Mouse (Mus musculus) embryonic fibroblast, embryonic 13.5 days (primary cell): ENCODE results near the gene Tomm5. TPM values are rescaled to one million over a fixed set of nuclear protein-coding genes. Genes with fewer than 3 reads are reported as not detected.

ENCODE experiments used
- H3K27ac ChIP-seq: 2 replicates; pipeline ENCODE4 v1.5.1; 2012; ENCODE audit warnings: low read length, control low read depth, inconsistent platforms; ENCODE audit not compliant: insufficient read depth
- H3K4me1 ChIP-seq: 2 replicates; pipeline ENCODE4 v1.6.1; 2011; ENCODE audit warnings: low read length; ENCODE audit not compliant: control insufficient read depth, insufficient read depth
- H3K4me3 ChIP-seq: 2 replicates; pipeline ENCODE4 v1.5.1; 2011; ENCODE audit warnings: mild to moderate bottlenecking, control low read depth, low read length; ENCODE audit not compliant: insufficient read depth
- CTCF ChIP-seq: IDR thresholded peaks from 2 replicates; pipeline ENCODE4 v1.5.1; 2011; ENCODE audit warnings: mild to moderate bottlenecking, control low read depth, low read length, moderate library complexity, borderline replicate concordance; ENCODE audit not compliant: insufficient read depth
- POLR2A ChIP-seq: IDR thresholded peaks from 2 replicates; pipeline ENCODE4 v1.6.1; 2011; ENCODE audit warnings: low read depth, mild to moderate bottlenecking, control low read depth, low read length, moderate library complexity
- polyA plus RNA-seq: library from polyadenylated mRNA; stranded (reverse); fragments of >200 nt; gene quantifications from 2 replicates; pipeline ENCODE4 v1.2.4, GENCODE M21; 2011; ENCODE audit warnings: low read depth; ENCODE audit not compliant: missing spikeins, insufficient read length

Gene Tomm5
- 85.1 and 105 TPM in 2 replicates for polyA plus RNA-seq

DNA sequence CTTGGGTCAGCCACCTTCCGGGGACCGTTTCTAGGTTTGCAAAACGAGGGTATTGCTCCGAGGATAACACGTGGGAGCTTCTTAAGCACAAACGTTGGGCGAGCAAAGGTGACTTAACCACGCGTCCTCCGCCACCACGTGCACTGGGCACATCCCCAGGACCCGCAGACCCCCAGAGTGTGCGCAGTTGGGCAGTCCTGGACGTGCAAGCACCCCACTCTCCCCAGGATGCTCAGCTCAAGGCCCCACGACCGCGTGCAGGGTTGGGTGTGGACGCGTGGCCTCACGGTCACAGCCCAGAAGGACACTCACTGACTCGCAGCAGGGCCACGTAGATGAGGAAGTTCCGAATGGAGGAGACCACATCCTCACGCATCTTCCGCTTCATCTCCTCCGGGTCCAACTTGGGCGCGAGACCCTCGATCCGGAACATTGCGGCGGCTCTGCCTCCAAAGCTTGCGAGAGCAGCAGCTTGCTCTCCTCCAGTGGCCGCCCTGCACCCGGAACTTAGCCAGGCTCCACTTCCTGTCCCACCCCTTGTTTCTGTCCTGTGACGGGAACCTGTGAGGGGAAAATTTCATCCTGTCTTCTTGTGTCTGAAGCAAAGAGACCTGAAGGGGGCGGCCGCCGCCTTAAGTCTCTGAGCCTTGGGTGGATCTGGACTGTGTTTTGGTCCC, at the start of gene Tomm5:
TSS of gene Tomm5 (minus strand) at position 514 of the 677 bp plus-strand sequence.
- Histone ChIP-seq H3K27ac (no peak within 1 kb of the TSS), H3K4me3 (peak within 1 kb of the TSS; percentile 89), H3K4me1 (no peaks in the 10 kb centered on the region)
- TF ChIP-seq CTCF: 0 out of 2 replicates have a peak, but pooled peaks have one; percentile 2
- TF ChIP-seq POLR2A: peak; percentile 92

DNA sequence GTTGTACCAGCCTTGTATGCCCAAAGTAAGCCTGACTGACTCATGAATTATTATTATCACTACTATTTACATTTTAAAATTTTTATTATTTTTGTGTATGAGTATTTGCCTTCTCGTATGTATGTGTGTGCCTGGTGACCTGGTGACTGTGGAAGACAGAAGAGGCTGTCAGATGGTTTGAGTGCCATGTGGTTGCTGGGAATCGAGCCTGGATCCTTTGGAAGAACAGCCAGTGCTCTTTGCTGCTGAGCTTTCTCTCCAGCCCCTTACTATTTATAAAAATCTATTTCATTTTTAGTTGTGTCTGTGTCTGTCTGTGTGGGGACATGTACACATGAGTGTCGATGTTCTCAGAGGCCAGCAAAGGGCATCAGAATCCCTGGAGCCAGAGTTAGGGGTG, 48.5 kb upstream of the Tomm5 start:
- Histone ChIP-seq H3K4me1 (no peaks in the 10 kb centered on the region), H3K27ac (no peak overlapping the region), H3K4me3 (no peak overlapping the region)
- TF ChIP-seq POLR2A: no peak
- no peak for TF ChIP-seq CTCF

DNA sequence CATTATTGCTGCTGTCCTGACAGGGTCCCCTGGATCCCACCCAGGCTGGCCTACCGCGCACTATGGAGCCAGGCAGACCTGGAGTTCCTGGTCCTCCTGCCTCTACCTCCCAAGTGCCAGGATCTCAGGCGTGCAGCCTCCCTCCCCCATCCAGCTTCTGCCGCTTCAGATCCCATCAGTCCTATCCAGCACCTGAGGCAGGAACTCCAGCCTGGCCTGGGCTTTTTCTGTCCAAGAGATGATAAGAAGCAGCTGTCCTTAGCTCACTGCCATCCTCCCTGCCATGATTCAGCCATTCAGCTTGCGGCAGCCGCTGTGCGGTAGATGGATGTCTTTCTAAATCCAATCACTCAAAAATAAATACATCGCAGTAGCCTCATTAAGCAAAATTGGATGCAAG, 35.1 kb upstream of the Tomm5 start:
- no peaks in the 10 kb centered on the region for H3K4me1 ChIP-seq
- TF ChIP-seq POLR2A: no peak
- TF ChIP-seq CTCF: no peak
- H3K4me3 ChIP-seq: no peak overlapping the region
- H3K27ac ChIP-seq: no peak overlapping the region

DNA sequence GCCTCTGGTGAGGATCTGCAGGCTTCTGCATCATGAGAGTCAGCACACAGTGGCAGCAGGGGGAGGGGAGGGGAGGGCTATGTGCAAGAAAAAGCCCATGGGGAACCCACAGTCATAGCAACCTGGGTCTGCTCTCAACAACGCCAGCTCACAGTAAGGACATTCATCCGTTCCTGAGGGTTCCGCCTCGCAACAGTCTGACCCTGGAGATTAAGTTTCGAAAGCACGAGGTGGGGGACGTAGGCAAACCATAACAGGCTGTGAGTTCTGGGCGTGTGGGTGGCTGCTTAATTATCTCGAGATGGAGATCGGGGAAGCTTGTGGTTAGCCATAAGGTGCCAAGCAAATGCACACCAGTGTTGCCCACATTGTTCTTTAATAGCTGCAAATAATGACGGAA, 34.5 kb upstream of the Tomm5 start:
- Histone ChIP-seq H3K27ac (no peak overlapping the region), H3K4me3 (no peak overlapping the region), H3K4me1 (no peaks in the 10 kb centered on the region)
- TF ChIP-seq CTCF (no peak), POLR2A (no peak)

DNA sequence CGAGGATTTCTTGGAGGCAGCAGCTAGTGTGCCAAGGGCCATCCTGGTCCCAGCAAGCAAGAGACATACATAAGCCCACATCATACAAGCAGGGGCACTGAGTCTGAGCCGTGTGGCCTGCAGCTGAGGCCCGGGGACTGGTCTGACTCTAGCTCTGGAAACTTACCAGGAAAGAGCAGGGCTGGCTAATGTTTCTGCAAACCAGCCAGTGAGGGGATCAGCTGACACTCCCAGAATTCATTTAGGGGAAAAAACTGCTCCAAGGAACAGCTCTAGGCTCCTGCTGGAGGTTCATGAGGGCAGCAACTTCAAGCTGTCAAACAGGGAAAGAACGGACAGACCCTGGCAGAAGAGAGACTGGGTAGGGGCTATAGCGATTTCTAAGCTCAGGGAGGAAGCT, 33.9 kb upstream of the Tomm5 start:
- Histone ChIP-seq H3K4me3 (no peak overlapping the region), H3K4me1 (no peaks in the 10 kb centered on the region), H3K27ac (no peak overlapping the region)
- TF ChIP-seq POLR2A (no peak), CTCF (no peak)

DNA sequence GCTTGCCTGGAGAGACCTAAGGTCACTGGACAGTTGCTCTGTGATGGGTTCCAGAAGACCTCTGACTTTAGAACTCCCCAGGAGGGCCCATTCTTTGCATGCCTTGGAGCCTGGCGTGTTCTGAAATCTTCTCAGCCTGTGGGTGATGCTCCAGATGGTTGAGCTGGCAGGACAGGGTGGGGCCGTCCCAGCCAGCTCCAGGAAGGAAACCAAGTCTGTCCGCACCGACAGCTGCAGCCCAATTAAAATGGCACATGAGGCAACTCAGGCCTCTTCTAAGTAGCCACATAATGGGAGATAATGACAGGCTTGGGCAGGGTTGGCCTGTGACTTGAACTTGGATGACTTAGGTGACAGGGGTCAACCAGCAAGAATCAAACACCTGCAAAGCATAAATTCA, 29.7 kb upstream of the Tomm5 start:
- Histone ChIP-seq H3K4me1 (no peaks in the 10 kb centered on the region), H3K27ac (no peak overlapping the region), H3K4me3 (no peak overlapping the region)
- TF ChIP-seq POLR2A (no peak), CTCF (no peak)

DNA sequence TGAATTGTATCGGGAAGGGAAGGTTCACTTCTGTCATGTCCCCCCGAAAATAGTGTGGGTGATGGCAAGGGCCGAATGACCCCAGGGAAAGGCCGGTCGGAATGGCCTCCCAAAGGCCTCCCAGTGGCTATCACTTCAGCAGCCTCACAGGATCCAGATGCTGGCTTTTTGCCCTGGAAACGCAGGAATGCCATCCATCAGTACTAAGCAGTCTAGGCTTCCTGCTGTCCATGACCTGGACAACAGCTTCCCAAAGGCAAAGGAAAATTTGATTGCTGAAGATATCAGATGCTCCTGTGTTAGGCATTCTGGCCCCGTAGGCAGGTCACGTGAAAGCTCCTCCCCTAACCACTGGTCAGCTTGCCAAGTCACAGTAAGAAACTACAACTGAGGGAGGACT, 26.6 kb upstream of the Tomm5 start:
- no peak overlapping the region for H3K27ac ChIP-seq
- no peaks in the 10 kb centered on the region for H3K4me1 ChIP-seq
- no peak overlapping the region for H3K4me3 ChIP-seq
- no peak for TF ChIP-seq CTCF
- no peak for TF ChIP-seq POLR2A

DNA sequence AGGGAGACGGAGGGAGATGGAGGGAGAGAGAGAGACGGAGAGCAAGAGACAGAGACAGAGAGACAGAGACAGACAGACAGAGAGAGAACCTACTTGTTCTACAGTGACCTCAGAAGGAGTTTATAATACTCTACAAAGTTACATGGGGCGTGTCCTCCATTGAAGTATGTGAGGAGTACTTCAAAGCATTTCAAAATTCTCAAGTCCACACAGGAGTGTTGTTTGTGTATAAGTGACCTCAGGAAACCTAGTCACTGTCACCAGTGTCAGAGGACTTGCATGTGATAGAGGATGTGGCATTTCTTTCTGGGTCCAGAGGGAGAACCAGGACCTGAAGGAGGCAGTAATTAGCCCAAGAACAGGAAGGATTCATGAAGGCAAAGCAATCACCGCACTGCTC, 23.1 kb upstream of the Tomm5 start:
- Histone ChIP-seq H3K4me3 (no peak overlapping the region), H3K4me1 (no peaks in the 10 kb centered on the region), H3K27ac (no peak overlapping the region)
- TF ChIP-seq CTCF (no peak), POLR2A (no peak)

DNA sequence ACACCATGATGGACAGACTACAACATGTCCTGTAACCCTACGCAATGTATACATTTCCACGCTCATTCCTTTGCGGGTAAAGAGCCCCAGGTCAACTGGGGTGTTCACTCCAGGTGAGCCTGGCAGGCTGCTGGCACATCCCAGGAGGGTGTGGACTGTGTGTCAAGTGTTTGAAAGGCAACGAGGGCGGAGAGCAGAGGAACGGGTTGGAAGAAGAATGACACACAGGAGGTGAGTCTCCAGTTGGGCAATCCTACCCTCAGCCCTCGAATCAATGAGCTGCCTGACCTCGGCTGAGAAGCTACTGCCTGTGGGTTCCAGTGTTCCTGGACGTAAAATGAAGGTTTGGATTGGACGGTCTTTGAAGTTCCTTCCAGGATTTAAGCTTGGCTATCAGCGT, 13.4 kb upstream of the Tomm5 start:
- no peak for TF ChIP-seq POLR2A
- no peak for TF ChIP-seq CTCF

DNA sequence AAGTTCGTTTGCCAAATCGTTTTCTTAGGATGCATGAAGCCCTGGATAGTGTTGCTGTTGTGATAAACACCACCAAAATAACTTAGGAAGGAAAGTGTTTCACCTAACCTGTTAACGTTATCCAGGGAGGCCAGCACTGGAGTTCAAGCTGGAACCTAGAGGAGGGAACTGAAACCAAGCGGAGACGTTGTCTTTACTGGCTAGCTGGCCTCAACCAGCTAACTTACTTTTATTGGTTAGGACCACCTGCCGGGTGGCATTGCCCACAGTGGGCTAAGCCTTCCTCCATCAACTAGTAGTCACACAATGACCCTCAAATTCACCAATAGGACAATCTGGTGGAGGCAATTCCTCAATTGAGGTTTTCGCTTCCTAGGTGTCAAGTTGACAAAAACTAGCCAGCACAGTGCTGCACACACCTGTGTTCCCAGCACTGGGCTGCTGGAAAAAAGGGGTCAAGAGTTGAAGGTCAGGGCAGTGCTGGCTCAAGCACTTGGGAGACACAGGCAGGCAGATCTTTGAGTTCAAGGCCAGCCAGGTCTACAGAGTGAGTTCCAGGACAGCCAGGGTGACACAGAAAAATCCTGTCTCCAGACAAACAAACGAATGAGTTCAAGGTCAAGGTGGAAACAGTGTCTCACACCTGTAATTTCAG, 669 bp upstream of the Tomm5 start:
- H3K4me3 ChIP-seq: no peak overlapping the region
- no peaks in the 10 kb centered on the region for H3K4me1 ChIP-seq
- H3K27ac ChIP-seq: no peak overlapping the region
- TF ChIP-seq POLR2A: no peak

More for the DNA sequence above, 13.4 kb upstream of the Tomm5 start:
- Histone ChIP-seq H3K4me3 (no peak overlapping the region), H3K4me1 (no peaks in the 10 kb centered on the region), H3K27ac (no peak overlapping the region)

DNA sequence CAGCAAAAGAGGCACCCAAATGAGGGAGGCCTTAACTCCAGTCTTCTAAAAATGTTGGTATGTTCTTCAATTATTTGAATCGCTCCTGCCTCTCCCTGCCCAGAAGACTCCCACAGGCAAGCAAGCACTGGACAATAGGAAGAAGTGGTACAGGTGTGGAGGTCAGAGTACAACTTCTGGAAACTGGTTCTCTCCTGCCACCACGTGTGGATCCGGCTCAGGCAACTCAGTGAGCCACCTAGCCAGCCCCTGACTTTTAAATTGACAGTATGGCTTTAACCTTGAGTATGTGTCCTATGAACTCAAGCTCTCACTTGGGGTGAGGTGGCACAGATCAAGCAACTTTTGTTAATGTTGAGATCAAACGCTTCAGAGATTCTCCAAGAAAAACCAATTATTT, 848 bp downstream of the Tomm5 start:
- H3K27ac ChIP-seq: no peak overlapping the region
- H3K4me1 ChIP-seq: no peaks in the 10 kb centered on the region
- peak overlapping the region; percentile 89 for H3K4me3 ChIP-seq
- TF ChIP-seq CTCF (no peak), POLR2A (no peak)

DNA sequence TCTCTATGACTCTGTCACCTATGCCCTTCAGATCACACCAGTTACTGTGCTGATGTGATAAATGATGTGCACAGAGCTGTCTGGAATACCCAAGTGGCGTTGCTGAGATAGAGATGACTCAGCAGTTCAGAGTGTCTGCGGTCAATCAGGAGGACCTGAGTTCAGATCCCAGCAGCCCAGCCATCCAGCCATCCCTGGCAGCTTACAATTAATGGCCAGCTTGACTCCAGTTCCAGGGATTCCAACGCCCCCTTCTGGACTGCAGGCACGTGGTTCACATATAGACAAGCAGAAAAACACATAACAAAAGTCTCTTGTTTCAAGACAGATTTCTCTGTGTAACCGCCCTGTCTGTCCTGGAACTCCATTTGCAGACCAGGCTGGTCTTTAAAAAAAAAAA, 1.5 kb downstream of the Tomm5 start:
- Histone ChIP-seq H3K4me3 (peak overlapping the region; percentile 89), H3K4me1 (no peaks in the 10 kb centered on the region), H3K27ac (no peak overlapping the region)
- no peak for TF ChIP-seq CTCF
- TF ChIP-seq POLR2A: no peak
